Mouse (Mus musculus) cerebellum, adult 9-11 months (tissue): ENCODE data around the gene Scgb2b19.
"Not testable (repeated sequence)": the region's sequence is repeated elsewhere in the genome, so short reads cannot be mapped to it uniquely, and the experiment has no call there.

ENCODE experiments used
- DNase-seq: peaks from one replicate; pipeline ENCODE4 v3.0.0; 2022

Gene Scgb2b19

GRCm38 (mm10) chr7:33280238-33280637 lies at the start of gene Scgb2b19:
Gene Scgb2b19, minus strand, starts transcription at chr7:33280338.
- not testable (repeated sequence) for DNase-seq

- DNase-seq, result not testable (repeated sequence)
These were observed 6.9 kb upstream of the Scgb2b19 start, which contains the start of gene Scgb1b19 for GRCm38 (mm10) chr7:33286991-33287390. Gene Scgb1b19, plus strand, starts transcription at chr7:33287291.
